Mouse (Mus musculus): ENCODE results near the gene Pabpc1l. TPM values are rescaled to one million over a fixed set of nuclear protein-coding genes. Genes with fewer than 3 reads are reported as not detected.
"Not testable (repeated sequence)": the region's sequence is repeated elsewhere in the genome, so short reads cannot be mapped to it uniquely, and the experiment has no call there.

Pabpc1l gene
- total RNA-seq, 2 experiments from 2014 or later: 0.84 TPM

DNA sequence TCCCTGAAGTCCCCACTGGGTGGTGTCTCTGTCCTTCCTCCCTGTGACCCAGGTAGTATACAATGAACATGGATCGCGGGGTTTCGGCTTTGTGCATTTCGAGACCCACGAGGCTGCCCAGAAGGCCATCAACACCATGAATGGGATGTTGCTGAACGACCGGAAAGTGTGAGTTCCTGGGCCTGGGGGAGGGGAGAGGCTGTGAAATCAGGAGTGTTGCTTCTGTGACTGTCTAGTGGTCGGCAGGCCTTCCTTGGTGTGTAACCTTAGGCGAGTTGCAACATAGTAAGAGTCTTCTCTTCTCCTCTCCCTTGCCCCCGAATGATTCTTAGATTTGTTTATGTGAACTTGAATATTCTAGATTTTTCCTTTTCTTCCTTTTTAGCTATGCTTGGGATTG lies 5.9 kb downstream of the Pabpc1l start:
- no peak for DNase-seq
- intact Hi-C loops (cut with DNase I; ENCODE audit: low total_unique reads): no loop called here

DNA sequence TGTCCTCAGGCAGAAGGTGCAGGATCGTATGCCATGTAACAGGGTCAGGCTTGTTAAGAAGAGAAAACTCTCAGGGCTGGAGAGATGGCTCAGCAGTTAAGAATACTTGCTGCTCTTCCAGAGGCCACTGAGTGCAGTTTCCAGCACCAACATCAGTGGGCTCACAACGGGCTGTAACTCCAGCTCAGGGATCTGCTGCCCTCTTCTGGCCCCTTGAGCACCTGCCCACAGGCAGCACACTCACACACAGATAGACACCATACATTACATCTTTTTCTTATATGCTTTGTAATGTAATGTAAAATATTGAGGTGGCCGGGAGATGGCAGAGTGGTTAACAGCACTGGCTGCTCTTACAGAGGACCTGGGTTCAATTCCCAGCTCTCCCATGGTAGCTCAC lies 7.7 kb downstream of the Pabpc1l start:
- intact Hi-C loops (cut with DNase I; ENCODE audit: low total_unique reads): no loop called here
- DNase-seq: no peak

DNA sequence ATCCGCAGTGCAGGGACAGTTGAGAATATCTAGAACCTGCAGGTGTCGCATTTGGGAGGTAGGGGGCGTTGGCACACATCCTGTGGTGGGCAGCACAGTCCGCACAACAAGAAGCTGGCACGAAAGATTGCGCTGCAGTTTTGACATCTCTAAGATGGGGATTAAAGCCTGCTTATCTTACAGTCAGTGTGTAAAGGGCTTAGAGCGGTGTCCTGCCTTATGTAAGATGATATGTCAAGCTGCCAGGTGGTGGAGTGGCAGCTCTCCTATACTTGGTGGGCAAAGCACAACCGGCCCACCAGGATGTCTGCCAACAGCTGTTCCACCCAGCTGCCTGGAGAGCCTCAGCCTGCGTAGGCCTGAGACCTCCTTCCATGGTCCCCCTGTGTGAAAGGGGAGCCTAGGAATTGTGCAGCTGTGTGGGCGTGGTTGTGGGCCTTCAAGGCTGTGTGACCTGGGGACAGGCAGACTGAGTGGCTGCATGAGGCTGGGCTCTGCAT lies 11.3 kb downstream of the Pabpc1l start:
- intact Hi-C loops (cut with DNase I; ENCODE audit: low total_unique reads): no loop called here
- DNase-seq: peak; percentile 38

DNA sequence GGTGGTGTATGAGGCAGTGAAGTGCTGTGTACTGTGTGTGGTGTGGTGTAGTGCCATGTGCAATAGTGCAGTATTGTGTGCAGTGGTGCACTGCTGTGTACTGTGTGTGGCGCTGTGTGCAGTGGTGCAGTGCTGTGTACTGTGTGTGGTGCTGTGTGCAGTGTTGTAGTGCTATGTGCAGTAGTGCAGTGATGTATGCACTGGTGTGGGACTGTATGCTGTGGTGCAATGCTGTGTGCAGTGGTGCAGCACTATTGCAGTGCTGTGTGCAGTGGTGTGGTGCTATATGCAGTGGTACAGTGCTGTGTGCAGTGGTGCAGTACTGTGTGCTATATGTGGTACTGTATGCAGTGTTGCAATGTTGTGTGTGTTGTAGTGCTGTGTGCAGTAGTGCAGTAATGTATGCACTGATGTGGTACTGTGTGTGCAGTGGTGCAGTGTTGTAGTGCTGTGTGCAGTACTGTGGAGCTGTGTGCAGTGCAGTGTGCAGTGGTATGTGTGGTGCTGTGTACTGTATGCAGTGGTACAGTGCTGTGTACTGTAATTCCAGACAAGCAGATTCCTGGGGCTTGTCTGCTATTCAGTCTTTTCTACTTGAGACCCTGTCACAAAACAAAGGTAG lies 13.3 kb downstream of the Pabpc1l start:
- no peak for DNase-seq
- intact Hi-C loops (cut with DNase I; ENCODE audit: low total_unique reads): no loop called here

DNA sequence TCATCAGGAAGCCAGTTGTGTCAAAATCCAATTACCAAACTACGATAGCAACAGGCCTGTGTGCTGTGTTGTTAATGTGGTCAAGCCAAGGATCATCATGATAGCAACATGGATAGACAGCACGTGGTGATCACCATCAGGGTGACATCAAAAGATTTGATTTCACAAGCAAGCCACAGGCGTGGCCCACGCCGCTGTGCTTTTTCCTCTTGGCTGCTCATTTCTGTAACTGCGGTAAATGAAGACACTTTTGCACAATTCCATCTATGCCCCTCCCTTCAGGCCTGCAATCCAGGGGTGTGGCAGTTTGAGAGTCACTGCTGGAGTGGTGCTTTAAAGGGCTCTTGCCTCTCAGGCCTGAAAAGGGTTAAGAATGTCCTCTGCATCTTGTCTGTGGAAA lies 15.7 kb downstream of the Pabpc1l start:
- no peak for DNase-seq
- intact Hi-C loops (cut with DNase I; ENCODE audit: low total_unique reads): no loop called here

DNA sequence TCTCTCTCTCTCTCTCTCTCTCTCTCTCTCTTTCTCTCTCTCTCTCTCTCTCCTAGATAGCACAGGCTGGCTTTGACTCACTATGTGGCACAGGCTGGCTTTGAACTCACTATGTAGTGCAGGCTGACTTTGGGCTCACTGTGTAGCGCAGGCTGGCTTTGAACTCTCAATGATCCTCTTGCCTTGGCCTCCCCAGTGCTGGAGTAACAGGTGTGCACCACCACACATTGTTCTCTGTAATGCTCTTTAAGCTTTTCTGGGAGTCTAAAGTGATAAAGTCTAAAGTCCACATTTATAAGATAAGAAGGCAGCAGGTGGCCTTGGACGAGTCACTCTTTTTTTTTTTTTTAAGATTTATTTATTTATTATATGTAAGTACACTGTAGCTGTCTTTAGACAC lies 16.3 kb downstream of the Pabpc1l start:
- DNase-seq: no peak
- intact Hi-C loops (cut with DNase I; ENCODE audit: low total_unique reads): no loop called here

DNA sequence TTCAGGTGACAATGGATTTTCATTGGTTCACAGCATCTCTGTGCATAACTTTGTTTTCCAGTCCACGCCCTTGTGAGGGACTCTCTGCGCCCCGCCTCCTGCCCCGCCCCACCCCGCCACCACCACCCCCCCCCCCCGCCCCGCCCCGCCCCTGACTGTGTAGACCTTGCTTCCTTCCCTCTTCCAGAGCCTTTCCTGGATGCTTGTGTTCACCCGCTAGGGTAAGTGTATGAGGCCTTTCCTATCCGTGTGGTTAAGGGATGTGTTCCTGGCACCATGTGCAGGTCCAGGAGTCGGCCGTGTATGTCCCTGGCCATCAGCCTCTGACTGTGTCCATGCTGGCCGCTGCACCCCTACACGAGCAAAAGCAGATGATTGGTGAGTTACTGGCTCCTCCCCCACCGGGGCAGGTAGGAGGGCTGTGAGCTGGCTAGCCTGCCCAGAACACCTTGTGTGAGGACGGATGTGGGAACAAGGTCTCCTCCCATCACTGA lies 22.0 kb downstream of the Pabpc1l start:
- intact Hi-C loops (cut with DNase I; ENCODE audit: low total_unique reads): no loop called here
- no peak for DNase-seq

DNA sequence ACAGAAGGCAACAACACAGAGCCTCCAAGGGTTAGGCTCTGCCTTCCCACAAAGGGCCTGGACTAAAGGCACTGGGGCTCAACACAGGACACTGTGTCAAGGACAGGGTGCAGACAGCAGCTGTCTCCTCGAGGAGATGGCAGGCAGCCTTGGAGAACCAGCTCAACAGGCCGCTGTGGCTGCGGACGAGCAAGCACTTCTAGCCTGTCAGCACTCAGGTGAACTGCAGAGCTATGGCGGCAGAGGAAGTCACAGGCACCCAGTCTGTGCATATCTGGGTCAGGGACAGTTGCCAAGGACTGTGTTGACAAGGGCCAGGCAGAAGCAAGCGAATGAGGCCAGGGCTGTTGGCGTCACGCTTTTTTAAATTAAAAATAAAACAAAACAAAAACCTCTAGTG lies 28.5 kb downstream of the Pabpc1l start:
- intact Hi-C loops (cut with DNase I; ENCODE audit: low total_unique reads): no loop called here
- DNase-seq: peak; percentile 21

DNA sequence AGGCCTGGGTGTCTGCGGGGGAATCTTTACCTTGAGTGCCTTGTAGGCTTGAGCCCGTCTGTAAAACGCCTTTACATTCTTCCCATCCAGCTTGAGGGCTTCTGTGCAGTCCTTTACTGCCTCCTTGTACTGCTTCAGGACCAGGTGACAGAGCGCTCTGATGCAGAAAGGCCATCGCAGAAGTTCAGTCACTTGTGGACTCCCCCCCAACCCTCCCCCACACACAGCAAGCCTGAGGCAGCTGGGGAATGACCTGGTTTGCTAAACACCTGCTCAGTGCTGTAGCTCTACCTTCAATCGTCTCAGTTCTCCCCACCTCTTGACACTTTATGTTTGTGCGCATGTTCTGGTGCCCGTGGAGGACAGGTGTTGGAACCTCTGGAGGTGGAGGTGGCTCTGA lies 29.4 kb downstream of the Pabpc1l start:
- intact Hi-C loops (cut with DNase I; ENCODE audit: low total_unique reads): no loop called here

DNA sequence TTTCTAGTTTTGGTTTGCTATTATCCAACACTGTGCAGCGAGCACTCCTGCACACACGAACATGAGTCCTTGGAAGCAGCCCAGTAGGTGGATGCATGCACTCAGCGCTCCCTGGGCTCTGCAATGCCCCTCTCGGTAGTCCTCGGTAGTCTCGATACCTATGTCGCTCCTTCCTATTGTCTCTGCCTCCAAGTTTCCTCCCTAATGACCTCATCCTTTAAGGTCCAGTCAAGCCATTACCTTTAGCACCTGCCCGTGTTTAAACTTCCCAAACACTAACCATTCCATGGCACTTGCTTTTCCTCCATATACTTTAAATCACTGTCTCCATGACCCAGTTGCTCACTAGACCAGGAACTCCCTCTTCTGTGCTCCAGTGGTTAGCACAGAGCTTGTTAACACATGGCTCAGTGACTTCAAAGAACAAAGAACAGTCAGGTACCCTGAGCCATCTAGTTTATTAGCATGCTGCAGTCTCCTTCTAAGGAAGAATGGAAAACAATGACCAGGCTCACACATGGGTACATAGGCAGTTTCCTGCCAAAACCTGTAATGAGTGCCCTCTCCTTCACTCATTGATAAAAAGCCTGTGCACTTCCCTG lies 34.5 kb downstream of the Pabpc1l start:
- intact Hi-C loops (cut with DNase I; ENCODE audit: low total_unique reads): no loop called here
- no peak for DNase-seq

More for the DNA sequence above, 29.4 kb downstream of the Pabpc1l start:
- no peak for DNase-seq

DNA sequence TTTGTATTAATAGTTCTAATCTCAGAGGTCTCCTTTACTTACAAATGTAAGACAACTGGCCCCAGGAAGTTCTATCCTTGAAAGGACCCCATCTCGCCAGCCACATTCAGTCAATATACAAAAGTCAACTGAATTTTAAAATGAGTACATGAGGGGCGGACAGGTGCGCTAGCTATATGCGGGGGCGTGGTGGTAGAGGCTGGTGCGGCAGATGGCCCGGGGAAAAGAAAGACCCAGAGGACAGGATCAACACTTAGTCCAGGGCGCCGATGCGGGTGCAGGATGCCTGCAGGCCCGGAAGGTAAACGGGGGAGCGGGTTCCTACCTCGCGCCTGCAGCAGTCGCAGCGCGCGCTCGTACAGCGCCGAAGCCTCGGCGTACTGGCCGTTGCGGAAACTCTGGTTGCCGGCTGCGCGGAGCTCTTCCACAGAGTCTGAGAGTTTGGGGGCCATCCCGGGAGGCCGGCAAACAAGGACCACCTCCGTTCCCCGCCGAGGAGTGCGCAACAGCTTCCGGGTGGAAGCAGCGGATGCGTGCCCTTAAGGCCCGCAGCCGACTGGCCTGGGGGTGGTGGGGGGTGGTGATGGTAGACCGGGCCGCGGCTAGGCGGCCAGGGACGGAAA lies 45.0 kb downstream of the Pabpc1l start, which contains the start of gene Stk4:
Gene Stk4, plus strand, starts transcription at position 181 of the 623 bp plus-strand sequence.
- intact Hi-C loops (cut with DNase I; ENCODE audit: low total_unique reads): no loop called here
- DNase-seq: no peak

DNA sequence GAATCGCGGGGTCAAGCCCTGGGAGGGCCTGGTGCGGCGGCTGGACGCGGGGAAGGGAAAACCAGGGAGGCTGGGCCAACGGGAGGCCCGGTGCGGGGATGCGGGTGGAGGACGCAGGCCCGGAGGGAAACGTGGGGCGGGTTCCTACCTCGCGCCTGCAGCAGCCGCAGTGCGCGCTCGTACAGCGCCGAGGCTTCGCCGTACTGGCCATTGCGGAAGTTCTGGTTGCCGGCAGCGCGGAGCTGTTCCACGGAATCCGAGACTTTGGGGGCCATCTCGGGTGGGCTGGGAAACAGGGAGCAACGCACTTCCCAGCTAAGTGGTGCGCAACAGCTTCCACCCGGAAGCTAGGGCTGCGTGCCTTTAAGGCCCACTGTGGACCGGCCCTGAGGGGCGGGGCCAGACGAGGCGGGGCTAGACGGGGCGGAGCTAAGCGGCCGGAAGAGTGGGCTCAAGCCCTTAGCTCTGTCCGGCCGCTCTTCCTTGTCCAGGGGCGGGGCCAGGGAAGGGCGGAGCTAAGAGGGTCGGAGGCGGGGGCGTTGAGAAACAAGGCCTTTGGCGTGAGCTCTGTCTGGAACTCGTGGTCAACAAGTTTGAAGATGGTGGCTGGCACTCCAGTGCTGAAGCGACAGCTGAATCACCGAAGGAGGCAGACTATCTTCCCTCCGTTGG lies 45.7 kb downstream of the Pabpc1l start, which contains the start of gene Tomm34:
Gene Tomm34, minus strand, starts transcription at position 405 of the 672 bp plus-strand sequence.
- intact Hi-C loops (cut with DNase I; ENCODE audit: low total_unique reads): no loop called here
- peak; percentile 98 for DNase-seq

DNA sequence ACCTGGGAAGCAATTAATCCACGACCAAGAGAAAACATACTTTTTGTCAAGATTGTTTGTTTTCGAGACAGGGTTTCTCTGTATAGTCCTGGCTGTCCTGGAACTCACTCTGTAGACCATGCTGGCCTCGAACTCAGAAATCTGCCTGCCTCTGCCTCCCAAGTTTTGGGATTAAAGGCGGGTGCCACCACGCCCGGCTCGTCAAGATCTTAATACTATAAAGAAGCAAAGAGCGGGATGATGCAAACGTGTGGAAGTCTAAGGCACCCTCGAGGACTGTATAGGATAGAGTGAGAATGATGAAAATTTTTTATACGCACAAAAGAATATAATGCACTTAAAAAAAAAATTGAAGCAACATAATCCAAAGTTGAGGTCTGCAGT lies 46.2 kb downstream of the Pabpc1l start:
- intact Hi-C loops (cut with DNase I; ENCODE audit: low total_unique reads); DNase-seq: not testable (repeated sequence)

DNA sequence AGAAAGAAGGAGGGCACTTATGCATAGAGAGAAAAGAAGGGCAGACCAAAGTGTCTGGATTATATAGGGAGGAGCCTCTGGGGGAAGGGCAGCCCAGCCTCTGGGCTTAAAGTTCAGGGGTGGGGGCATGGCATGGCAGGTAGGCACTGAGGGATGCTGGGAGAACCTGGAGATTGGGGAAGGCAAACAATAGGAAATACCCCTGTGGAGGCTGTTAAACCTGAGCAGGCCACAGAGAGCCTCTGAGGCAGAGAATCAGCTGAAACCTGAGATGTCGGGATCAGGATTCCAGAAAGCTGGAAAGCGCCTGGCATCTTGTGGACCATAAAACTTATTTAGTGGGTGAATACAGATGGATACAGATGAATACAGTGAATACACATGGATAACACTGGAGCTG lies 46.9 kb downstream of the Pabpc1l start:
- DNase-seq: no peak
- intact Hi-C loops (cut with DNase I; ENCODE audit: low total_unique reads): no loop called here

DNA sequence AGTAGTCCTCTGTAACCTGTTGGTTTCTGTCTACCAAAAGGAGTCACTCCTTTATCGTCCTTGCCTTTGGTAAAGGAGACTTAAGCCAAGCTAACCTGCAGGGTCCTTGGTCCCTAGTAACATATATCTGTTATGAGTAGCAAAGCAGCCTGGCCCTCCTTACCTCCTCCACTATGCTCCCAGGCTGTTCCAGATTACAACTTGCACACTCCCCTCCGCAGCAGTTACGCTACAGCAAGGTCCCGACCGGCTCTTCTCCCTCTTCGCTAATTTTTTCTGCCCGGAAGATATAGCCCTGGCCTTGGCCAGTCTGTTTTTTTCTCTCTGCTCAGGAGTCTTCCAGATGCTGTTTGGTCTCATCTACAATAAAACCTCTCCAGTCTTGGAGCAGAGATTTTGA lies 47.9 kb downstream of the Pabpc1l start:
- no peak for DNase-seq
- intact Hi-C loops (cut with DNase I; ENCODE audit: low total_unique reads): no loop called here

DNA sequence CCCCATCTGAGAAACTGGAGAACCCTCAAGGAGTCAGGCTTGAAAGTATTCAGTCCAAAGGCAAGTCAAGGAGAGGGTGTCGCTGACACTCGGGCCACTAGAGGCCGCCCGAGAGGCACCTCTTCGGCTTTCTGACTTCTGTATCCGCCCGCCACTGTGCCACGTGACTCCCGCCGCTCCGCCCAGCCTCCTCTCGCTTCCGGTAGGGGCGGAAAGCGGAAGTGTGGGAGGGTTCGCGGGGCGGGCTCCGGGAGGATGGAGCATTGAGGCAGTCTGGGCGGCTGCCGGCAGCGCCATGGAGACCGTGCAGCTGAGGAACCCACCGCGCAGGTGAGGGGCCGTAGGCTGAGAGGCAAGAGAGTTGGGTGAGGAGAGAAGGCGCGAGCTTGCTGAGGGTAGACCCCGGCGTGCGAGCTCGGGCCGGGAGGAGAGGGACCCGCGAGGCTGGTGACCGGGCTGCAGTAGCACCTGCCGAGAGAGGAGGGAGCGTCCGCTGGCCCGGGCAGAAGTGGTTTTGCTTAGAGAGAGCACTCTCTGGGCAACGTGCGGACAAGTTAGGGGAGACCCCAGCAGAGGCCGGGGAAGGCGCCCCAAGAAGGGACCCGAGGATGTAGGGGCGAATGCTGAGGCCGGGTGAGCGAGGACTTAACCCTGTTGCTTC lies 48.8 kb downstream of the Pabpc1l start:
- intact Hi-C loops (cut with DNase I; ENCODE audit: low total_unique reads): no loop called here
- DNase-seq: peak; percentile 98

DNA sequence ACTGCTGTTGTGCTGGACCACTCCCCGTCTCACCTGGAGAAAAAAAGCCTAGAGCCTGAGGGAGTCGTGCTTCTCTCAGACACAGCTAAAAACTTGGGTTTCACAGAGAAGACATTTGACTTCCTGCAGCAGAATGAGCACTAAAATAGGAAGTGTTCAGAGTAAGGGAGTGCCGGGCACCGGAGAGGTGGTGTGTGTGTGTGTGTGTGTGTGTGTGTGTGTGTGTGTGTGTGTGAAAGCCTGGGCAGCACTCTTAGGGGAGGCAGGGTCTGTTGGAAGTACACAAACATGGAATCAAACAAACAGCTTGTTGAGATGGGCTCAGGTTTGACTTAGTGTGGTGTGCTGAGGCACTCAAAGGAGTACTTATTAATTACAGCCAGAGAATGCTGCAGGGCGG lies 49.8 kb downstream of the Pabpc1l start:
- no peak for DNase-seq
- intact Hi-C loops (cut with DNase I; ENCODE audit: low total_unique reads): no loop called here

DNA sequence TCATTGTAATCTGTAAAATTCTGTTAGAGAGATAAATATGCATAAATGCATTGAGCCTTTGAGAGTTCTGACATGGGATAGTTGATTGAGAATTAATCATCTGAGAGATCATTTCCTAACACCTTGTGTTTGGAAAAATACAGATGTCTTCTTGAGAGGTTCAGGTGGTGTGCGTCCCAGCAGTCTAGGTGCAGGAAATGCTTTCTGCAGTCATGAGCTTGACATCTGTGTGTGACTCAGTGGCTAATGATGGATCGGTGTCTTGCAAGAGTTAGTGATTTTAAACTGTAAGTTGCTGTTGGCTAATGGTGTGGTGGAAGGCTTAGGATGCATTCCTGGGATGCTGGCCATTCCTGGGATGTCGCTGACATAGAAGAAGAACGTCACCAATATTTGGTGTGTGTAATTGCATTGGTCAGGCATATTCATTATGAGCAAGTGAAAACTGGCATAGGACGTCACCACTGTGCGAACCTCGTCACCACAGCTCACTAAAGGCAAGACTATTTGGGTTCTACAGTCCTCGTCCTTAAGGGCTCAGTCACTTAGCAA lies 51.7 kb downstream of the Pabpc1l start:
- DNase-seq: no peak
- intact Hi-C loops (cut with DNase I; ENCODE audit: low total_unique reads): no loop called here

DNA sequence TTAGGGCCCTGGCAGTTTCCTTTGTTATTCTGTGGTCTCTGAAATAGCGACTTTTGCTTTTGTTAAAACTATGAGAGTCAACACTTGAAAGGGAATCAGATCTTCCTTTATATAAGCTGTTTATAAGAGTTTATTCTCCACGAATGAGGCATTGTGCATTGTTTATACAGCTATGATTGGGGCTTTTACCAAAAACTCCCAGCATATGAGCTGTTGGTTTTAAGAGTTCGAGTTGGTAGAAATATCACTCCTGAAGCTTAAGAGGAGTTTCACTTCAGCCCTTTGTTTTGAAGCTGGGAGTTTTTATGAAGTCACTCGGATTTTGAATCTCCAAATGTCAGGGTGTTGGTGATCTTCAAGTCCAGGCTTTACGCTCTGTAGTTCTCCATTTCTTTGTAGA lies 52.6 kb downstream of the Pabpc1l start:
- intact Hi-C loops (cut with DNase I; ENCODE audit: low total_unique reads): no loop called here
- DNase-seq: no peak

All from gastrocnemius, postnatal 14 days (tissue).